Mouse (Mus musculus): ENCODE results near the gene Vsig8. TPM values are rescaled to one million over a fixed set of nuclear protein-coding genes. Genes with fewer than 3 reads are reported as not detected.

Vsig8 gene
- polyA plus RNA-seq, 1 experiment from 2014 or later = 0.05 TPM

DNA sequence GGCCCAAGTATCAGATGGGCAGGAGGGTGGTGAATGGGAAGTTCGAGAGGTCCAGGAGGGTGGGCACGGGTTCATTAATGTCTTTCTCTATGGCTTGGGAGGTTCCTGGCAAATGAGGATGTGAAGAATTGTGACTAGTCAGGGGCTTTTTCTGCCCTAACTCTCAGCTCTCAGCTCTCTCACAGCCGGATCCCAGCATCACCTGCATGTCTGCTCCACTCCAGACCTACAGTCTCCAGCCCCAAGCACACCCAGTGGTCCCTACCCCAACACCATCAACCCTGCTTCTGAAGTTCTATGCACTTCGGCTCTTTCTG, 41.6 kb upstream of the Vsig8 start:
- no peak overlapping the region for H3K4me3 ChIP-seq (ENCODE audit: low read depth, low read length)

DNA sequence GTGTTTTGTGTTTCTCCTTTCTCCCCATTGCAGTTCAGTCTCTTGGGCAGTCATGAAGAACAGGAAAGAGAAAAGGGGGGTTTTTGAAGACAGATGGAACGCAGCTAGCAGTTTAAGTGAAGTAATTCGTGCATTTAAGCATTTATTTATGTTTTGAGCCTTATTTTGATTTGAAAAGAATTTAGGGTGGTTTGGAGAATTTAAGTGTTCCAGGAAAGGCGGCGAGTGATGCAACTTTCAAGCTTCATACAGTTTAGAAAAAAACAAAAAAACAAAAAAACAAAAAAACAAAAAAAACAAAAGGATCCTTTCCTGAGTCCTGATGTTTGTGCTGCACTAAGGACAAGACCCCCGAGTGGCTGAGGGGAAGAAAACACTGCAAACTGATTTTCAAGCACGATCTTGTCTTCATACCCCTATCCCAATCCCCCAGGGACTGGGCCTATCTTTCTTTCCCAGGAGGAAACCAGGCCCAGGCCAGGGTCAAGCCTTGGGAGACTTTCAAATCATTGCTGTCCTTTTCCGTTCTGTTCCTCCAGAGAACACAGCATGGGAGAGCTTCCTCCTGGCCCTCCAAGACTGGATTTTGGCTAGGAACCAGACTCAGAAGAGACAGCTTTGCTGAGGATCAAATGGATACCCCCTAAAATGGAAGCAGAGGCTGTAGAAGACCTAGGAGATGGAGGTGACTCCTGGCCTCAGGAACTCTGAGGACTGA, 41.0 kb upstream of the Vsig8 start:
- H3K4me1 ChIP-seq (ENCODE audit: control insufficient read depth, low read depth, low read length) = peaks cover 6% of the 10 kb centered on the region
- H3K9ac ChIP-seq (ENCODE audit: low read depth, low read length) = no peak overlapping the region
- no peaks in the 10 kb centered on the region for H3K9me3 ChIP-seq (replicated peaks; ENCODE audit: control insufficient read depth, low read length)
- ATAC-seq (ENCODE audit: low read depth) = no peak
- no peaks in the 10 kb centered on the region for H3K36me3 ChIP-seq (ENCODE audit: control insufficient read depth, insufficient read depth)
- H3K4me2 ChIP-seq (ENCODE audit: low read depth, low read length) = peak overlapping the region; percentile 48; the same call in 1 of the 2 replicates
- H3K27me3 ChIP-seq (ENCODE audit: control insufficient read depth, insufficient read depth, low read depth, low read length) = no peaks in the 10 kb centered on the region
- 37% methylated on average over 7 of the region's 7 CpGs for WGBS (ENCODE audit: insufficient replicate concordance)
- H3K27ac ChIP-seq (ENCODE audit: low read length) = peak overlapping the region; percentile 39
- no peak overlapping the region for H3K4me3 ChIP-seq (ENCODE audit: low read depth, low read length)

More for the DNA sequence above, 41.6 kb upstream of the Vsig8 start:
- Histone ChIP-seq H3K27ac (ENCODE audit: low read length) (peak overlapping the region; percentile 39), H3K9me3 (replicated peaks; ENCODE audit: control insufficient read depth, low read length) (no peaks in the 10 kb centered on the region), H3K9ac (ENCODE audit: low read depth, low read length) (no peak overlapping the region), H3K4me2 (ENCODE audit: low read depth, low read length) (peak overlapping the region; percentile 48), H3K36me3 (ENCODE audit: control insufficient read depth, insufficient read depth) (no peaks in the 10 kb centered on the region), H3K27me3 (ENCODE audit: control insufficient read depth, insufficient read depth, low read depth, low read length) (no peaks in the 10 kb centered on the region), H3K4me1 (ENCODE audit: control insufficient read depth, low read depth, low read length) (peaks cover 9% of the 10 kb centered on the region)
- no peak for ATAC-seq (ENCODE audit: low read depth)
- 17% methylated on average over 4 of the region's 4 CpGs for WGBS (ENCODE audit: insufficient replicate concordance)

DNA sequence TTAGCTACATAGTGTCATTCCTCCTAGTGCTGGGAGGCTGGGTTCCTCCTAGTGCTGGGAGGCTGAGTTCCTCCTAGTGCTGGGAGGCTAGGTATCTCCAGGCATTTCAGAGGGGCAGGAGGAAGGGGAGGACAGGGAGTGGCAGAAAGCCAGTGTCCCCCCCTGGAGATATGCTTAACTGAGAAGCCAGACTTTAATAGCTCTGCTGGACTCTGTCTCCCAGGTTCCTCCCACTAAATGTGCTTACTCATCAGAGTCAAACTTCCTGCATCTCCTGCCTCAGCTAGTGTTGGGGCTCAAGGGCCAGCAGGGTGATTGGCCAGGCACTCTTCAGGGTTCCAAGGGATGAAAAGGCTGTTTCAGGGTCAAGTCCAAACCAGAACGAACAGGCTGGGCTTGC, 40.3 kb upstream of the Vsig8 start:
- Histone ChIP-seq H3K27ac (ENCODE audit: low read length) (peak overlapping the region; percentile 31), H3K4me2 (ENCODE audit: low read depth, low read length) (no peak overlapping the region), H3K27me3 (ENCODE audit: control insufficient read depth, insufficient read depth, low read depth, low read length) (no peaks in the 10 kb centered on the region), H3K36me3 (ENCODE audit: control insufficient read depth, insufficient read depth) (no peaks in the 10 kb centered on the region), H3K4me1 (ENCODE audit: control insufficient read depth, low read depth, low read length) (peaks cover 6% of the 10 kb centered on the region), H3K9me3 (replicated peaks; ENCODE audit: control insufficient read depth, low read length) (no peaks in the 10 kb centered on the region), H3K9ac (ENCODE audit: low read depth, low read length) (no peak overlapping the region), H3K4me3 (ENCODE audit: low read depth, low read length) (no peak overlapping the region)
- no peak for ATAC-seq (ENCODE audit: low read depth)
- 15% methylated on average over 1 of the region's 1 CpGs for WGBS (ENCODE audit: insufficient replicate concordance)

DNA sequence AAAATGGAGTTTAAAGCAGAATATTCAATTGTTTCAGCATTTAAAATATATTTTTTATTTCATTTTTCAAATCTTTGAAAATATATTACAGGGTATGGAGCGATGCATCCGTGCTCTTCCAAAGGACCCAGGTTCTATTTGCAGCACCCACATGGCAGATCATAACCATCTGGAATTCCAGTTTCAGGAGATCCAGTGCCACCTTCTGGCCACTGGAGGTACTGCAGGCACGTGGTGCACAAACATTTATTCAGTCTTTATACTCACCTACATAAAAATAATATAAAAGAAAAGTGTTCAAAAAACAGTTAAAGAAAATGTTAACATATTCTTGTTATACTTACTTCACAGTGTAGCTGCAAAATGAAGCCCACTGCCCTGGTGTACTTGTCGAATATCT, 37.7 kb upstream of the Vsig8 start:
- H3K27ac ChIP-seq (ENCODE audit: low read length) = no peak overlapping the region
- WGBS (ENCODE audit: insufficient replicate concordance) = 59% methylated on average over 4 of the region's 4 CpGs
- H3K4me2 ChIP-seq (ENCODE audit: low read depth, low read length) = no peak overlapping the region
- H3K9me3 ChIP-seq (replicated peaks; ENCODE audit: control insufficient read depth, low read length) = no peaks in the 10 kb centered on the region
- H3K9ac ChIP-seq (ENCODE audit: low read depth, low read length) = no peak overlapping the region
- H3K4me3 ChIP-seq (ENCODE audit: low read depth, low read length) = no peak overlapping the region
- H3K4me1 ChIP-seq (ENCODE audit: control insufficient read depth, low read depth, low read length) = peaks cover 8% of the 10 kb centered on the region
- no peaks in the 10 kb centered on the region for H3K36me3 ChIP-seq (ENCODE audit: control insufficient read depth, insufficient read depth)
- no peaks in the 10 kb centered on the region for H3K27me3 ChIP-seq (ENCODE audit: control insufficient read depth, insufficient read depth, low read depth, low read length)
- ATAC-seq (ENCODE audit: low read depth) = no peak

DNA sequence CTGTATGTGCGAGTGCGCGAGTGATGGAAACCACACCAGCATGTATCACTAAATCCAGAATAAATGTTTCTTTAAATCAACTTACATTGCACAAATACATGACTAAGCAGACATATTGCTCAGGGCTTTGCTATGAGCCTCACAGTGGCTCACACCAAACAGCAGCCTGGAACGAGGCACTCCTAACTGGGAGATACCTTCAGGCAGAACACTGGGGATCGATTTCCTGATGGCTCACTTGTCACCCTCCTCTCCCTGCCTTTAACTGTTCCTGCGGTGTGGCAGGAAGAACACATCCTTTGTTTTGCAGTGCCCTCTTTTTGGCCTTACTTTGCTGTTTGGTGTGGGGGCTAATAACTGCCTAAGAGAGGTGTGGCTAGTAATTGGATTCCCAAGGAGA, 36.1 kb upstream of the Vsig8 start:
- 59% methylated on average over 6 of the region's 6 CpGs for WGBS (ENCODE audit: insufficient replicate concordance)
- H3K4me3 ChIP-seq (ENCODE audit: low read depth, low read length) = no peak overlapping the region
- H3K9ac ChIP-seq (ENCODE audit: low read depth, low read length) = no peak overlapping the region
- H3K27me3 ChIP-seq (ENCODE audit: control insufficient read depth, insufficient read depth, low read depth, low read length) = no peaks in the 10 kb centered on the region
- H3K36me3 ChIP-seq (ENCODE audit: control insufficient read depth, insufficient read depth) = no peaks in the 10 kb centered on the region
- no peak overlapping the region for H3K4me2 ChIP-seq (ENCODE audit: low read depth, low read length)
- H3K9me3 ChIP-seq (replicated peaks; ENCODE audit: control insufficient read depth, low read length) = no peaks in the 10 kb centered on the region
- no peak for ATAC-seq (ENCODE audit: low read depth)
- H3K27ac ChIP-seq (ENCODE audit: low read length) = no peak overlapping the region
- peaks cover 8% of the 10 kb centered on the region for H3K4me1 ChIP-seq (ENCODE audit: control insufficient read depth, low read depth, low read length)

DNA sequence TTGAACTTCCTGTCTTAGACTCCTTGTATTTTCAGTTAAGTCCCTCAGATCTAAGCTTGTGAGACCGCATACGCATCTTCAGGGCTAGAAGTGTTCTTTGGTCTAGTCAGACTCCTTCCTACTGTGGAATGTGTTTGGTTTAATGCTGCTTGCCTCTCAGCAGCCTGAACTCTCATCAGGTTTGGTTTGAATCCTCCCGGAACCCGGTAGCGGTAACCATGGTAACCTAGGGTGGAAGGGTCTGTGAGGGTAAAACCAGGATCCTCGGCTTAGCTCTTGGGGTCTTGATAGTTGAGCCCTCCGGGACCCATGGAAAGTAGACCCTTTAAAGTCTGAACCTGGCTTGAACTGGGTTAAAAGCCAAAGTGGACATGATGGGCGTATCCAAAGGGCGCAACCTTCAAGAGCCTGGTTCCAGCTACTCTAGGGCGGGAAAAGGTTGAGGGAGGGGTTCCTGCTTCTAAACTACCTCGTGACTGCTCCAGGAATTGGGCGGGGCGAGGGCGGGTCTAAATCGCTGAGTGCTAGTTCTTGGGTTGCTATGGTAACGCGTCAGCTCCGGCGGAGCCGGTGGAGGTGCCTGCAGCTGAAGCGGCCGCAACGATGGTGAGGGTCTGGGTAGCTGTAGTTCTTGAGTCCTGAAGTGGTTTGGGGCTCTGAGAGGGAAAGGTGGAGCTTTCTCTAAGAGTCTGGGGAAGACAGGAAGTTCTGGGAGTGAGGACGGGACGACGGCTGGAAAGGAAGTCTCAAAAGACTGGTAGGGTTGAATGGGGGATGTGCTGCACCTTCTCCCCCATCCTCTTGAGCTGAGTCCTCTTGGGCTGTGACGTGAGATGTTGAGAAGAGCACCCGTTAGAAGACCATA, 34.9 kb upstream of the Vsig8 start, which contains the start of gene Cfap45:
Gene Cfap45, plus strand, starts transcription at position 226 of the 865 bp plus-strand sequence.
- 3% methylated on average over 28 of the region's 28 CpGs for WGBS (ENCODE audit: insufficient replicate concordance)
- Histone ChIP-seq H3K27me3 (ENCODE audit: control insufficient read depth, insufficient read depth, low read depth, low read length) (peaks cover 8% of the 10 kb centered on the region), H3K36me3 (ENCODE audit: control insufficient read depth, insufficient read depth) (no peaks in the 10 kb centered on the region), H3K4me3 (ENCODE audit: low read depth, low read length) (peak within 1 kb of the TSS; percentile 32), H3K27ac (ENCODE audit: low read length) (no peak within 1 kb of the TSS), H3K4me2 (ENCODE audit: low read depth, low read length) (peak within 1 kb of the TSS; percentile 52), H3K4me1 (ENCODE audit: control insufficient read depth, low read depth, low read length) (peaks cover 11% of the 10 kb centered on the region), H3K9me3 (replicated peaks; ENCODE audit: control insufficient read depth, low read length) (no peaks in the 10 kb centered on the region), H3K9ac (ENCODE audit: low read depth, low read length) (no peak within 1 kb of the TSS)
- peak; percentile 45 for ATAC-seq (ENCODE audit: low read depth)

DNA sequence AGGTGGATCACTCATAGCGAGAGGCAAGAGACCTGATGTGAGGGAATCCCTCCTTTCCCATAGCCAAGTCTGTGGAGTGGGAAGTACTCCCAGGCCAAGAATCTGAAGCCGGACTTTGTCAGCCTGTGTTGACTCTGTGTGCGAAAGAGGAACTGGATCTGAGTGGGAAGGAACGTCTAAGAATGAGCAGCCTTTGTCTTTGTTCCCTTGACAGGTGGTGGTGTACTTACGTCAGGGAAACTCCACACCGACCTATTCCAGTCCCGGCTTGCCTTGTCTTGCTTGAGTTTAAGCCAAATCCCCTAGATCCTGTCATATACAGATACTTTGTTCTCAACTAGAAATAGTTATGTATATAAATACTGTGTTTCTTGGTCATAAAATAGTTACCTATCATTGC, 33.2 kb upstream of the Vsig8 start:
- Histone ChIP-seq H3K27ac (ENCODE audit: low read length) (no peak overlapping the region), H3K36me3 (ENCODE audit: control insufficient read depth, insufficient read depth) (no peaks in the 10 kb centered on the region), H3K4me1 (ENCODE audit: control insufficient read depth, low read depth, low read length) (peaks cover 16% of the 10 kb centered on the region), H3K4me2 (ENCODE audit: low read depth, low read length) (no peak overlapping the region), H3K4me3 (ENCODE audit: low read depth, low read length) (no peak overlapping the region), H3K27me3 (ENCODE audit: control insufficient read depth, insufficient read depth, low read depth, low read length) (peaks cover 13% of the 10 kb centered on the region), H3K9me3 (replicated peaks; ENCODE audit: control insufficient read depth, low read length) (no peaks in the 10 kb centered on the region), H3K9ac (ENCODE audit: low read depth, low read length) (no peak overlapping the region)
- no peak for ATAC-seq (ENCODE audit: low read depth)
- 24% methylated on average over 7 of the region's 7 CpGs for WGBS (ENCODE audit: insufficient replicate concordance)

DNA sequence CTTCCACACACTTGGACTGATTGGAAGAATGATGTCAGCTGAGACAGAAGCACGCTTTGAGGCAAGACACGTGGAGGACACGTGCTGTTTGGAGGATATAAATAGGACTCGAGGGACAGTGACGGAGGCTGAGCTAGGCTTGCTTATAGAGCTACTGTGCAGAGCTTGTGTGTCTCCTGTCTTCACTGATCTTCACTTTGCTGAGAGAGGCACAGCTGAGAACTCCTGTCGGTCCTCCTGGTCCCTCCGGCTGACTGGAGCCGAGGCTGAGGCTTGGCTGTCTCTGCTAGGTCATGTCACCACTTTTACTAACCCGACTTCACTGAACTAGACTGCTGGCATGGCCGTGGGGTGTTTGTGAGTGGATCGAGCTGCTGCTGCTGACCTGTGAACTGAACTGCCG, 32.0 kb upstream of the Vsig8 start:
- WGBS (ENCODE audit: insufficient replicate concordance) = 50% methylated on average over 12 of the region's 12 CpGs
- Histone ChIP-seq H3K27me3 (ENCODE audit: control insufficient read depth, insufficient read depth, low read depth, low read length) (peaks cover 16% of the 10 kb centered on the region), H3K9me3 (replicated peaks; ENCODE audit: control insufficient read depth, low read length) (no peaks in the 10 kb centered on the region), H3K4me3 (ENCODE audit: low read depth, low read length) (no peak overlapping the region), H3K9ac (ENCODE audit: low read depth, low read length) (no peak overlapping the region), H3K4me2 (ENCODE audit: low read depth, low read length) (no peak overlapping the region), H3K4me1 (ENCODE audit: control insufficient read depth, low read depth, low read length) (peaks cover 16% of the 10 kb centered on the region), H3K36me3 (ENCODE audit: control insufficient read depth, insufficient read depth) (no peaks in the 10 kb centered on the region), H3K27ac (ENCODE audit: low read length) (no peak overlapping the region)
- no peak for ATAC-seq (ENCODE audit: low read depth)
